Mouse (Mus musculus) CD4-positive helper T cell, adult 2 months (primary cell): Measurements from ENCODE around the gene Zcchc17.

Experiments used
- DNase-seq: peaks from one replicate; pipeline ENCODE4 v3.0.0-alpha.2; 2012; ENCODE audit warnings: low read depth, missing footprints, low spot score

The Zcchc17 gene

GRCm38 (mm10) chr4:130283826-130284225, 75.9 kb downstream of the Zcchc17 start:
- DNase-seq: no peak

DNA sequence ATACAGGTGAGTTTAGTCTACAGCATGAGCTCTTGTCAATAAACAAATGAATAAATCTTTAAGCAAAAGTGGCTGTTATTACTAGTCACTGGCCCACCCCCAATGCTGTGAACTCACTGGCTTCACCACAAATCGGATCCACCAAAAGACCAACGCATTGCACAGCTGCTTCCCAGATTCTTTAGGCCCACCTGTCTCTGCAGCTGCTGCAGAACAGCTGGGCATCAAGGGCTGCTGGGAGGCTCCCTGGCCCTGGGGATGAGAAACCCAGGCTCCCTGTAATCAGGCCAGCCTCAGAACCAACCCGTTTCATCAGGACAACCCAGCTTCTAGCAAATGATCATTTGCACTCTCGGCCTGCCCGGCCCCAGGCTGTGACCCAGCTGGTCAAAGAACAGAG, 76.9 kb downstream of the Zcchc17 start:
- no peak for DNase-seq

DNA sequence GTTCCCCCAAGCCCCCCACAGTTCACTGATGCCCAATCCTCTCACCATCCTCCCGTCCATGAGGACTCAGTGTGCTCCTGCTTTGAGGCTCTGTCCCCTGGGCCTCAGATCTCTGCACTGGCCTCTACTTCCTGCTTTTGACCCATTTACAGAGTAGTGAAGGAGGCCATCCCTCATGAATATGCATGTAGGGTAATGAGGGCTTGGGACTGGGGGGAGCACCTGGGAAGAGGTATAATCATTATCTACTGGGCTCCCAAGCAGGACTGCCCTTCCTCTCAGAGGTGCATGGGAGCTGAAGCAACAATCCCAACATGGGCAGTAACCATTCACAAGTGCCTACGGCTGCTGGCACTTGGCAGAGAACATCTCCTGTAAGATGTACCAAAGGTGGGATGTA, 80.6 kb downstream of the Zcchc17 start, which contains the start of gene Serinc2:
TSS of gene Serinc2 (minus strand) at position 101 of the 400 bp plus-strand sequence.
- DNase-seq: no peak

DNA sequence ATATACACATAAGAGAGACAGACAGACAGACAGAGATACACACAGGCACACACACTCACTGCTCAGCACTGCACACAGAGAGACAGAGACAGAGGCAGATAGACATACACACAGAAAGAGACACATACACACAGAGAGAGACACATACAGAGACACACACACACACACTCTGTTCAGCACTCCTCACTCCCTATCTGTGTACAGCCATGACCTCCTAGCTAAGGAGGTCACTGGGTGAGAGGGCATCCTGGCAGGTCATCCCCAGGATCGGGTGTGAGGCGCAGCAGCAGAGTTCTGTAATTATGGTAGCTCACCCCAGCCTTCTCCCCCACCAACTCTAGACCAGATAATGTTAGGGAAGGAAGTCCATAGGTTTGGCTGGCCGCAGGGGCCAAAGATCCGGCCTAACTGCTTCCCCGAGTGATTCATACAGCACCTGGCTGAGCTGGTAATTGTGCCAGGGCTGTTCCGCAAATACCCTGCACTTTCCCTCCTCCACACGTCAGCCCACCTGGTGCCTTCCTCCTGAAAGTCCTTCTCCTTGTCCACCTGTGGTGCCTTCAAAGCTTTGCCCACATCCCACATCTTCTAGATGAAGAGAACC, 83.1 kb downstream of the Zcchc17 start:
- no peak for DNase-seq

DNA sequence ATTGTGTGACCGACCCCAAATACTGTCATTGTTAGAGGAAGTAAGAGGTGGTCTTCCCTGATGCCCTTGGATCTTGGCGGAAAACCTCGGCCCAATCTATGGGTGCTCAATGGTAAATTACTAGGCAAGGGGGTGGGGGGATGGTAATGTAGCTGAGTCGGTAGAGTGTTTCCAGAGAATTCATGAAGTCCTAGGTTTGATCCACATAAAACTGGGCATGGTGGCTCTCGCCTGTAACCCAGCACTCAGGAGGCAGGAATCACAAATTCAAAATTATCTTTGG, 84.0 kb downstream of the Zcchc17 start:
- no peak for DNase-seq

DNA sequence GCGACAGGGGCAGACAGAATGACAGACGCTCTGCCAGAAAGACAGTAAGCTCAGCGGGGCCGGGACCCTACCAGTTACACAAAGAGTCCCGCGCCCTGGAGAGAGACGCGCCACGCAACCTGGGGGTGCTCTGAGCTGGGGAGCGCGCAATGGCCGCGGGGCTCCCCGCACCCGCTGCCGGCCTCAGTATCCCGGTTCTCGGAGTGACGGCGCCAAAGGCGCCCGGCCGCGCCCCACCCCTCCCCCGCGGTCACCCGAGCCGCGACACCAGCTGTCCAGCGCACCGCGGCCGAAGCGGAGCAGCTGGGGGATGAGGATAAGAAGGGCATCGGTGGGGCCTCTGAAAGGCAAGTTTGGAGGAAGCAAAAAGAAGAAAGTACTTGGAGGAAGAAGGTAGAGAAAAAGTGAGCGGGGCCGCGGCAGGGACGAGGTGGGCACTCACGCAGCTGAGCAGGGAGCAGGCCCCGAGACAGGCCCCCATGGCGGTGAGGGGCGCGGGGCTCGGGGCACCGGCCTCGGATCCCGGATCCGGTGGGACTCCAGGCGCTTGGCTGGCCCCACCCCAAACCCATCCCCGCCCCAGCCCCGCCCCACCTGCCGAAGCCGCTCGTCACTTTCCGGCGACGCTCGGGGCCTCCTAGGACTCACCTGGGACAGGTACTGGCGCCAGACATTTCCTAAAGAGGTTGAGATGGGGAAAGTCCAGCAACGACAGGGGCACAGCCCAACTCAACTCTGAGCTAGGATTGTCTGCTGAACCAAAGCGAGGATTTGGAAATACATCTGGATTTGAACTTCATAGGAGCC, 84.5 kb downstream of the Zcchc17 start:
- DNase-seq: no peak

- DNase-seq: no peak
These were observed 85.3 kb downstream of the Zcchc17 start for GRCm38 (mm10) chr4:130274346-130275015.

- DNase-seq: no peak
These were observed 85.9 kb downstream of the Zcchc17 start for GRCm38 (mm10) chr4:130273698-130274345.

DNA sequence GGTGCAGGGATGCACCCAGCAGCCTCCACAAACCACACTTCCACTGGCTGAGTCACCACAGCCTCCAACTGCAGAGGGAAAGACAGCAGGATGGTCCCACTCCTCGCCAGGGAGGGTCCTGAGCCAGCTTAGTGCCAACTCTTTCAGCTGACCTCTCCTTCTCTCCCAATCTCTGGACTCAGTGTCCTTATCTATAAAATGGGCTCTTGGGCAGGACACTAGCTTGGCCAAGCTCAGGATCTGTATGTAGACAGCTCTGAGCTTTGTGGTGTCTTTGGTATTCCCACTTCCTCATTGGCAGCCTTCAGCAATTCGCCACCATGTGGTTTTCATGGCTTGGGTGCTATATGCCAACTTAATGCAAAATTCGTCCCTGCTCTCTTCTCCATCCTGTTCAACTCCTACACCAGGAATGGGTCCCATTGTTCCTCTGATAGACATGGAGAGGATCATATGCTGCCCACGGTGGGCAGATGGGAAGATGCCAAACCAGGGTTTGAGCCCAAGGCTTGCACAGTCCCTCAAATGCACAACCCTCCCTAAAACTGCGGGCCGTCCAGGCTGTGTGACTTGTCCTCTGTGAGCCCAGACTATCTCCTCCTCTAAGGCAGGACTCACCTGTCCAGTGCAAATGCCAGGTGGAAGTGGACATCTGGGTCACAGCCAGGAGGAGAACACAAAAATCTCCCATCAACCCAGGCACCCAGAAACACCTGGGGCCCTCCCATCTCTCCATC, 89.0 kb downstream of the Zcchc17 start:
- no peak for DNase-seq

GRCm38 (mm10) chr4:130270089-130270488, 89.7 kb downstream of the Zcchc17 start:
- no peak for DNase-seq

DNA sequence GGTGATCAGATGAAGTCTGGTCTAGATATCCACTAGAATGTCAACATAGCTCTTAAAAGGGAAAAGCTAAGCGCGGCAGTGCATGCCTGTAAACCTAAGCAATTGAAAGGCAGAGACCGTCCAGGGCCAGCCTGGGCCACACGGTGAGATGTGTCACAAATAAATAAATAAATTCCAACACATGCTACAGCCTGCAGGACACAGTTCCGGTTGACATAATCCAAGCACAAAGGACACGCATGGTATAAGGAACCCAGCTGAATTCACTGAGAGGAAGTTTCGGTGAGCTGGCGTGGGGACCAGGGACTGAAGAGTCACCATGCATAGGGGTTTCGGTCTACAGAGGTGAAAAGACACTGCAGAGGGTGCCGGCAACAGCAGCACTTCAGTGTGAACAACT, 91.0 kb downstream of the Zcchc17 start:
- DNase-seq: no peak

DNA sequence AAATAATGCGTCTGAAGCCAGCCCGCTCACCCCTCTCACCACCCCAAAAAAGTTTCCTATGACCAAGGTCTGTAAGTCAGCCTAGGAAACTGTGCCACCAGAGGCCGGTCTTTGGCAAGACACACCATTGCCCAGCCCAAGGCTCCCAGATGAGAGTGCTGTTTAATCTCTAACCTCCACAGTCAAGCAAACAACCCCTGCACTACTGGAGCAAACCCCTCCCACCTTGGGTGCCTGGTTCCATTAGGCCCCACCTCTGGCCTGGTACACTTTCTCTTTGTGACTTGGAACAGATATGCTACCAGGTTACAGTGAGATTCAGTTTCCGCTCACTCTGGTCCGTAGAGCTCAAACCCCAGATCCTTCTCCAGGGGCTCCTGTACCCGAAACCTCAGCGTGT, 92.7 kb downstream of the Zcchc17 start:
- DNase-seq: no peak

DNA sequence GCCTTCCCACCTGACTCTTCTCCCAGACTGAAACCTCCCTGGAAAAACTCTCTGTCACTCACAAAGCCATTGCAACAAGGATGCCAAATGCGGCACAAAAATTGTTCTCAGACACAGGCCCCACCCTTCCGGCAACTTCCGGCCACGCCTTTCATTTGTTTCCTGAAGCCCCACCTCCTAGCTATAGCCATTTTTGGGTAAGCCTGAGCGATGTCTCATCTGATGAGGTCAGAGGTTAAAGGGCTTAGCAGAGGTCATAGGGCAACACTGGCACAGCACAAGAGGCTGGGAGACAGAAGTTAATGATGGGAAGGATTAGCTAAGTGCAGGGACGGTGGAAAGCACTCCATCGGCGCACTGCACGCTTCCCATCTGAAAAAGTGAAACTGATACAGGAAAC, 93.1 kb downstream of the Zcchc17 start:
- no peak for DNase-seq
